21 mouse cellular contexts compared by ENCODE assay signal in genomic region chr6:84631588-84631987, GRCm38 (mm10). TPM values are rescaled to one million over a fixed set of nuclear protein-coding genes. Genes with fewer than 3 reads are reported as not detected.
DNase-seq lines count a peak whose midpoint lies in the region; ATAC-seq and TF ChIP-seq lines count a peak whose summit lies in the region.
"Had no signal": no experiment of that assay in that cellular context is flagged by ENCODE, and none has a peak within 500 bp of the region (broad histone marks: within the 10 kb centered on the region; RNA-seq: fewer than 3 reads in every experiment).

No protein-coding gene starts in this region.

- H3K4me1 ChIP-seq in heart, embryonic 11.5 days (ENCODE audit: control insufficient read depth, insufficient read depth, low read length), result no peaks in the 10 kb centered on the region
- H3K4me1 ChIP-seq in lung, postnatal 0 days (ENCODE audit: insufficient read depth, low read depth, low read length), result no peaks in the 10 kb centered on the region
- H3K4me1 ChIP-seq in heart, embryonic 10.5 days, result peaks cover 11% of the 10 kb centered on the region
- H3K4me1 ChIP-seq: forebrain, embryonic 13.5 days; hindbrain, embryonic 10.5 days had no signal

- no peak for ATAC-seq in heart, embryonic 11.5 days (replicated peaks; ENCODE audit: insufficient number of reproducible peaks, low FRiP score, low TSS enrichment)
- ATAC-seq in lung, postnatal 0 days, result no peak
- ATAC-seq: activated CD4-positive, CD25-positive, alpha-beta regulatory T cell, adult 4 months; forebrain, embryonic 13.5 days; forebrain, postnatal 0 days; intestine, postnatal 0 days; Patski had no signal

- no peaks in the 10 kb centered on the region for H3K27me3 ChIP-seq in heart, embryonic 11.5 days (ENCODE audit: control insufficient read depth, insufficient read depth, low read length)
- H3K27me3 ChIP-seq in lung, postnatal 0 days (replicated peaks; ENCODE audit: insufficient read depth, low read length), result no peaks in the 10 kb centered on the region
- no peaks in the 10 kb centered on the region for H3K27me3 ChIP-seq in heart, embryonic 10.5 days (ENCODE audit: insufficient read depth, poor library complexity, severe bottlenecking)
- H3K27me3 ChIP-seq: CH12.LX; forebrain, embryonic 13.5 days; heart, embryonic 13.5 days; Patski had no signal

- peak; percentile 94 for DNase-seq in heart, adult 11 months
- DNase-seq in heart, postnatal 14 days, result no peak
- DNase-seq in heart, adult 9 months (ENCODE audit: low spot score in 2 of 2), result peak; percentile 23 to 41
- DNase-seq in lung, postnatal 0 days (ENCODE audit: low spot score), result peak; percentile 18
- no peak for DNase-seq in lung, postnatal 14 days
- DNase-seq in heart, embryonic 10.5 days (ENCODE audit: low spot score), result peak; percentile 72
- DNase-seq: adrenal gland, postnatal 36 days; cerebellum, adult 2 months; cerebellum, postnatal 10 days; forebrain, postnatal 0 days; gastrocnemius, postnatal 36 days had no signal

- intact Hi-C loops in heart, postnatal 14 days (cut with DNase I), result no loop called here

- WGBS in heart, embryonic 11.5 days (ENCODE audit: insufficient replicate concordance), result 89% methylated on average over 2 of the region's 2 CpGs
- WGBS in lung, postnatal 0 days, result 72% methylated on average over 2 of the region's 2 CpGs
- 84% methylated on average over 2 of the region's 2 CpGs for WGBS in heart, embryonic 10.5 days

- no peak overlapping the region for H3K27ac ChIP-seq in heart, embryonic 11.5 days (ENCODE audit: low read depth, low read length)
- H3K27ac ChIP-seq in lung, postnatal 0 days (ENCODE audit: low read length), result no peak overlapping the region
- H3K27ac ChIP-seq in heart, embryonic 10.5 days, result no peak overlapping the region
- H3K27ac ChIP-seq: embryonic facial prominence, embryonic 10.5 days; forebrain, embryonic 13.5 days; heart, embryonic 13.5 days; hindbrain, embryonic 10.5 days; hindbrain, embryonic 14.5 days had no signal

- no peak overlapping the region for H3K4me3 ChIP-seq in heart, embryonic 11.5 days (ENCODE audit: low read depth, low read length)
- no peak overlapping the region for H3K4me3 ChIP-seq in lung, postnatal 0 days (ENCODE audit: low read depth, low read length)
- no peak overlapping the region for H3K4me3 ChIP-seq in heart, embryonic 10.5 days
- H3K4me3 ChIP-seq: embryonic facial prominence, embryonic 10.5 days; forebrain, embryonic 13.5 days; heart, embryonic 13.5 days; hindbrain, embryonic 10.5 days had no signal

- no peak for TF ChIP-seq CTCF in lung, postnatal 0 days (IDR thresholded peaks at IDR 0.05)

- no peaks in the 10 kb centered on the region for H3K36me3 ChIP-seq in heart, embryonic 11.5 days (ENCODE audit: control insufficient read depth, insufficient read depth, low read length)
- H3K36me3 ChIP-seq in lung, postnatal 0 days (ENCODE audit: insufficient read depth, low read length), result no peaks in the 10 kb centered on the region
- H3K36me3 ChIP-seq in heart, embryonic 10.5 days, result no peaks in the 10 kb centered on the region
- H3K36me3 ChIP-seq: embryonic facial prominence, embryonic 10.5 days; heart, embryonic 13.5 days; hindbrain, embryonic 10.5 days had no signal

- H3K9ac ChIP-seq in heart, embryonic 11.5 days (ENCODE audit: low read depth, low read length), result no peak overlapping the region
- H3K9ac ChIP-seq in lung, postnatal 0 days (replicated peaks; ENCODE audit: low read depth), result no peak overlapping the region
- H3K9ac ChIP-seq: forebrain, embryonic 13.5 days; forebrain, postnatal 0 days; heart, embryonic 13.5 days; hindbrain, embryonic 14.5 days had no signal

- H3K9me3 ChIP-seq in heart, embryonic 11.5 days (replicated peaks; ENCODE audit: control insufficient read depth, low read length), result no peaks in the 10 kb centered on the region
- no peaks in the 10 kb centered on the region for H3K9me3 ChIP-seq in lung, postnatal 0 days (ENCODE audit: low read length)
- H3K9me3 ChIP-seq in heart, embryonic 10.5 days, result no peaks in the 10 kb centered on the region
- H3K9me3 ChIP-seq: embryonic facial prominence, embryonic 10.5 days; forebrain, embryonic 13.5 days; heart, embryonic 13.5 days; hindbrain, embryonic 10.5 days had no signal

- no peak for TF ChIP-seq EP300 in lung, postnatal 0 days (IDR thresholded peaks at IDR 0.05)

- no peak overlapping the region for H3K4me2 ChIP-seq in heart, embryonic 11.5 days
- no peak overlapping the region for H3K4me2 ChIP-seq in lung, postnatal 0 days (replicated peaks; ENCODE audit: low read depth, low read length)
- H3K4me2 ChIP-seq: forebrain, embryonic 13.5 days; heart, embryonic 13.5 days; hindbrain, embryonic 14.5 days had no signal

RNA-seq across cellular contexts. Expression of gene Cyp26b1, which starts 37.9 kb away (rescaled TPM):
- 1 to 10 TPM; 2.1 to 2.7 TPM for total RNA-seq in heart, postnatal 14 days (2021)
- polyA plus RNA-seq in heart, embryonic 11.5 days (2014; fragmentation: Nextera tagmentation; extraction: Ambion mirVana), result 1.3 and 1.7 TPM in 2 replicates
- 2.6 and 7.7 TPM in 2 replicates for polyA plus RNA-seq in lung, postnatal 0 days (2015; fragmentation: Nextera tagmentation; extraction: Ambion mirVana)
- polyA plus RNA-seq in heart, embryonic 10.5 days (2016; fragmentation: Nextera tagmentation; extraction: Ambion mirVana), result 2.3 and 2.7 TPM in 2 replicates
- total RNA-seq: CH12.LX had no signal

Comparison
In these comparisons a context has a peak if more than half of its experiments do, and no peak if none do; other contexts are left out.
1. DNase-seq: peak in heart, adult 11 months (single experiment), heart, adult 9 months (2 of 2), lung, postnatal 0 days (single experiment) and heart, embryonic 10.5 days (single experiment); none in heart, postnatal 14 days (0 of 2) and lung, postnatal 14 days (single experiment).